ENCODE assay signal across 9 mouse cellular contexts in the genomic region with DNA sequence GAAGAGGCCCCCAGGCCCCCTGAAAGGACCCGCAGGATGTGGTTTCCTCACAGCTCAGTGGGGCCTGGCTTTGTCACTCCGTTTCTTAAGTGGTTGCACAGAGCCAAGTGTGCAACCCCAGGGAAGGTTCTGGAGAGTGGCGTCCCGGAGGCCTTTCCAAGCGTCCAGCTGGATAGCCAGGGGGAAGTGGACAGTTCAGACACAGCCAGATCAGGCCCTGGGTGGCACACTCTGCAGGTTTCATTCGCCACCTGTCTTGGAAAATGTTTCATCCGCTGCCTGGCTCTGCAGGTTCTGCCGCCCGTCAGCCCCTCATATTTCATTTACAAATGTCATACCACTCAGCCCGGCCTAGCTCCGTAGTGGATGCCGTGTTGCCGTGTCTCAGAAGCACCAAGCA. TPM values are rescaled to one million over a fixed set of nuclear protein-coding genes. Genes with fewer than 3 reads are reported as not detected.
DNase-seq lines count a peak whose midpoint lies in the region; ATAC-seq and TF ChIP-seq lines count a peak whose summit lies in the region.
"Had no signal": no experiment of that assay in that cellular context is flagged by ENCODE, and none has a peak within 500 bp of the region (broad histone marks: within the 10 kb centered on the region; RNA-seq: fewer than 3 reads in every experiment).

No protein-coding gene starts in this region.

- TF ChIP-seq POLR2A in cerebellum, adult 2 months (IDR thresholded peaks at IDR 0.05; ENCODE audit: borderline replicate concordance, insufficient read depth, low read length) = no peak

- H3K4me3 ChIP-seq in cerebellum, adult 2 months (replicated peaks; ENCODE audit: insufficient read depth, low read depth, low read length) = peak overlapping the region; percentile 69
- peak overlapping the region; percentile 71 for H3K4me3 ChIP-seq in forebrain, postnatal 0 days (ENCODE audit: low read depth, low read length)
- no peak overlapping the region for H3K4me3 ChIP-seq in liver, embryonic 15.5 days (replicated peaks)

- no peaks in the 10 kb centered on the region for H3K9me3 ChIP-seq in forebrain, postnatal 0 days (ENCODE audit: low read length)
- H3K9me3 ChIP-seq in liver, embryonic 15.5 days (replicated peaks) = no peaks in the 10 kb centered on the region

- no peaks in the 10 kb centered on the region for H3K27me3 ChIP-seq in cerebellum, adult 2 months (ENCODE audit: control insufficient read depth, insufficient read depth, low read length)
- H3K27me3 ChIP-seq in forebrain, postnatal 0 days (ENCODE audit: insufficient read depth, low read length) = no peaks in the 10 kb centered on the region
- peaks cover 88% of the 10 kb centered on the region for H3K27me3 ChIP-seq in liver, embryonic 15.5 days

- no peaks in the 10 kb centered on the region for H3K36me3 ChIP-seq in forebrain, postnatal 0 days (ENCODE audit: insufficient read depth)
- H3K36me3 ChIP-seq in liver, embryonic 15.5 days (replicated peaks) = no peaks in the 10 kb centered on the region

- no peak for TF ChIP-seq CTCF in cerebellum, adult 2 months (IDR thresholded peaks at IDR 0.05; ENCODE audit: borderline replicate concordance, insufficient read depth, low read depth, low read length)
- TF ChIP-seq CTCF in forebrain, postnatal 0 days (IDR thresholded peaks at IDR 0.05; ENCODE audit: low read depth) = no peak

- H3K4me2 ChIP-seq in forebrain, postnatal 0 days (ENCODE audit: low read depth) = peak overlapping the region; percentile 88
- H3K4me2 ChIP-seq in liver, embryonic 15.5 days = peak overlapping the region; percentile 94

- DNase-seq in cerebellum, adult 2 months = peak in 1 of 2 experiments; percentile 66
- peak; percentile 41 for DNase-seq in brain, adult 2 months (ENCODE audit: low read depth, low spot score)
- DNase-seq in forebrain, postnatal 0 days = no peak
- no peak for DNase-seq in ovary, postnatal 36 days (ENCODE audit: low spot score)
- no peak for DNase-seq in frontal cortex, postnatal 10 days (ENCODE audit: low spot score in 2 of 2)

- ATAC-seq in cerebellum, adult (ENCODE audit: insufficient number of reproducible peaks, low FRiP score, low TSS enrichment) = no peak
- no peak for ATAC-seq in forebrain, postnatal 0 days
- no peak for ATAC-seq in liver, embryonic 15.5 days (ENCODE audit: insufficient read depth)
- no peak for ATAC-seq in activated CD4-positive, CD25-positive, alpha-beta regulatory T cell, adult 4 months

- H3K27ac ChIP-seq in cerebellum, adult 2 months (ENCODE audit: insufficient read depth, low read length) = no peak overlapping the region
- H3K27ac ChIP-seq in forebrain, postnatal 0 days (ENCODE audit: low read depth, low read length) = peak overlapping the region; percentile 73
- H3K27ac ChIP-seq in liver, embryonic 15.5 days (replicated peaks) = no peak overlapping the region
- H3K27ac ChIP-seq: macrophage had no signal

- 18% methylated on average over 13 of the region's 13 CpGs for WGBS in cerebellum, adult 2 months
- 22% methylated on average over 13 of the region's 13 CpGs for WGBS in forebrain, postnatal 0 days
- 27% methylated on average over 13 of the region's 13 CpGs for WGBS in liver, embryonic 15.5 days (ENCODE audit: insufficient replicate concordance)

- peak overlapping the region; percentile 80 for H3K9ac ChIP-seq in forebrain, postnatal 0 days
- no peak overlapping the region for H3K9ac ChIP-seq in liver, embryonic 15.5 days

- peaks cover 20% of the 10 kb centered on the region; the same call in 1 of the 2 replicates for H3K4me1 ChIP-seq in cerebellum, adult 2 months (ENCODE audit: control insufficient read depth, insufficient read depth, low read length)
- peaks cover 14% of the 10 kb centered on the region; the same call in 1 of the 2 replicates for H3K4me1 ChIP-seq in forebrain, postnatal 0 days (ENCODE audit: insufficient read depth)
- H3K4me1 ChIP-seq in liver, embryonic 15.5 days (replicated peaks) = peaks cover 33% of the 10 kb centered on the region

RNA-seq across cellular contexts. Expression of gene Mmp17, which starts 2.5 kb away (rescaled TPM):
- polyA plus RNA-seq in cerebellum, adult 2 months (2012; rRNA removed) = 22.8 and 25.2 TPM in 2 replicates
- total RNA-seq in forebrain, postnatal 0 days (2014; rRNA removed) = 27.4 and 30.9 TPM in 2 replicates
- polyA plus RNA-seq in forebrain, postnatal 0 days (2015; fragmentation: Nextera tagmentation; extraction: Ambion mirVana) = 11.9 and 13.9 TPM in 2 replicates
- 0.21 and 0.25 TPM in 2 replicates for polyA plus RNA-seq in liver, embryonic 15.5 days (2015; fragmentation: Nextera tagmentation; extraction: Ambion mirVana)
- under 1 TPM; 0.07 to 0.09 TPM for polyA plus RNA-seq in activated CD4-positive, CD25-positive, alpha-beta regulatory T cell, adult 4 months (2017; shearing (Covaris generic))
- polyA plus RNA-seq: macrophage had no signal

Comparison
In these comparisons a context has a peak if more than half of its experiments do, and no peak if none do; other contexts are left out.
1. RNA of gene Mmp17, which starts 2.5 kb away (polyA plus RNA-seq): 22.8 to 25.2 TPM in cerebellum, adult 2 months and 11.9 to 13.9 TPM in forebrain, postnatal 0 days; 0.21 to 0.25 TPM in liver, embryonic 15.5 days and 0.07 to 0.09 TPM in activated CD4-positive, CD25-positive, alpha-beta regulatory T cell, adult 4 months; every median in the first group is over 10 times any median in the second.